Mouse (Mus musculus) stomach, embryonic 14.5 days (tissue): Measurements from ENCODE around the gene Asphd2. TPM values are rescaled to one million over a fixed set of nuclear protein-coding genes. Genes with fewer than 3 reads are reported as not detected.

ENCODE experiments used
- ATAC-seq: fragments of 200-750 bp; cut with Nextera tagmentation; 2 replicates; pipeline ENCODE4 v1.8.0; 2017; ENCODE audit warnings: low read depth, moderate TSS enrichment; ENCODE audit not compliant: insufficient number of reproducible peaks, insufficient read depth, low FRiP score
- H3K27ac ChIP-seq: fragments of 300-500 bp; sonication (generic); 2 replicates; pipeline ENCODE4 v1.5.1; 2014; ENCODE audit warnings: mild to moderate bottlenecking, low read length, moderate library complexity, mixed read lengths
- H3K27me3 ChIP-seq: fragments of 300-500 bp; sonication (generic); 2 replicates; pipeline ENCODE4 v1.6.1; 2014; ENCODE audit warnings: low read length, control low read depth, mixed read lengths; ENCODE audit not compliant: control insufficient read depth, insufficient read depth
- H3K36me3 ChIP-seq: fragments of 300-500 bp; sonication (generic); 2 replicates; pipeline ENCODE4 v1.6.1; 2014; ENCODE audit warnings: mild to moderate bottlenecking, control low read depth, low read length, moderate library complexity, mixed read lengths; ENCODE audit not compliant: control insufficient read depth, insufficient read depth
- H3K4me1 ChIP-seq: fragments of 300-500 bp; sonication (generic); 2 replicates; pipeline ENCODE4 v1.6.1; 2014; ENCODE audit warnings: low read length, control low read depth, mixed read lengths; ENCODE audit not compliant: control insufficient read depth, insufficient read depth
- H3K4me2 ChIP-seq: fragments of 300-500 bp; sonication (generic); replicated peaks from 2 replicates; pipeline ENCODE4 v1.6.1; 2014; ENCODE audit warnings: low read depth, low read length, control low read depth
- H3K4me3 ChIP-seq: fragments of 300-500 bp; sonication (generic); 2 replicates; pipeline ENCODE4 v1.5.1; 2014; ENCODE audit warnings: low read depth, low read length, control low read depth
- H3K9ac ChIP-seq: fragments of 300-500 bp; sonication (generic); replicated peaks from 2 replicates; pipeline ENCODE4 v1.6.1; 2014; ENCODE audit warnings: low read depth, mild to moderate bottlenecking, control low read depth, low read length, moderate library complexity, mixed read lengths
- H3K9me3 ChIP-seq: fragments of 300-500 bp; sonication (generic); 2 replicates; pipeline ENCODE4 v1.6.1; 2016; ENCODE audit warnings: low read depth, low read length, control low read depth; ENCODE audit not compliant: control insufficient read depth
- WGBS: fragments of 180-500 bp; shearing (Covaris S2); extraction: QIAGEN DNeasy Blood & Tissue Kit; methylation state at CpG from one replicate; pipeline ENCODE4 v1.1.7; 2014; 5-methylcytosine and 5-hydroxymethylcytosine counted together
- polyA plus RNA-seq: library from polyadenylated mRNA; unstranded; fragments of >200 nt; fragmentation: Nextera tagmentation; extraction: Ambion mirVana; gene quantifications from 2 replicates; pipeline ENCODE4 v1.2.1, GENCODE M21; 2014

The Asphd2 gene
- polyA plus RNA-seq, 1 experiment from 2014 or later, result 7.5 TPM

- Histone ChIP-seq H3K4me3 (peak within 1 kb of the TSS; percentile 73), H3K4me1 (peaks cover 13% of the 10 kb centered on the region), H3K27ac (0 out of 2 replicates have a peak within 1 kb of the TSS, but pooled peaks have one; percentile 10), H3K36me3 (peaks cover 15% of the 10 kb centered on the region), H3K4me2 (peak within 1 kb of the TSS; percentile 73), H3K9me3 (no peaks in the 10 kb centered on the region), H3K9ac (peak within 1 kb of the TSS; percentile 74), H3K27me3 (no peaks in the 10 kb centered on the region)
- WGBS, result 2% methylated on average over 55 of the region's 64 CpGs
- ATAC-seq, result peak; percentile 64; the same call in 1 of the 2 replicates
Observed at GRCm38 (mm10) chr5:112342463-112343204, 52.0 kb downstream of the Asphd2 start, which contains the start of the genes Srrd and Hps4. TSS of gene Srrd (minus strand) at chr5:112343040. TSS of gene Hps4 (plus strand) at chr5:112343083.

- no peak for ATAC-seq
- Histone ChIP-seq H3K27ac (no peak overlapping the region), H3K4me1 (peaks cover 13% of the 10 kb centered on the region), H3K27me3 (no peaks in the 10 kb centered on the region), H3K4me2 (no peak overlapping the region), H3K4me3 (no peak overlapping the region), H3K9me3 (no peaks in the 10 kb centered on the region), H3K9ac (no peak overlapping the region), H3K36me3 (peaks cover 49% of the 10 kb centered on the region)
- WGBS, result 71% methylated on average over 7 of the region's 7 CpGs
Observed at GRCm38 (mm10) chr5:112339215-112339614, 55.5 kb downstream of the Asphd2 start.

- no peak overlapping the region for H3K27ac ChIP-seq
- H3K9me3 ChIP-seq, result no peaks in the 10 kb centered on the region
- ATAC-seq, result no peak
- peaks cover under 1% of the 10 kb centered on the region; the same call in 1 of the 2 replicates for H3K4me1 ChIP-seq
- no peak overlapping the region for H3K4me2 ChIP-seq
- WGBS, result 91% methylated on average over 22 of the region's 22 CpGs
- H3K36me3 ChIP-seq, result peaks cover 69% of the 10 kb centered on the region
- H3K9ac ChIP-seq, result no peak overlapping the region
- no peaks in the 10 kb centered on the region for H3K27me3 ChIP-seq
- H3K4me3 ChIP-seq, result no peak overlapping the region
Observed at GRCm38 (mm10) chr5:112337004-112337403, 57.7 kb downstream of the Asphd2 start.

- 0 out of 2 replicates have a peak, but pooled peaks have one; percentile 15 for ATAC-seq
- no peaks in the 10 kb centered on the region for H3K27me3 ChIP-seq
- no peak overlapping the region for H3K9ac ChIP-seq
- no peak overlapping the region for H3K4me3 ChIP-seq
- H3K4me1 ChIP-seq, result no peaks in the 10 kb centered on the region
- no peak overlapping the region for H3K27ac ChIP-seq
- H3K4me2 ChIP-seq, result no peak overlapping the region
- peaks cover 85% of the 10 kb centered on the region for H3K36me3 ChIP-seq
- no peaks in the 10 kb centered on the region for H3K9me3 ChIP-seq
- WGBS, result 26% methylated on average over 2 of the region's 2 CpGs
Observed at GRCm38 (mm10) chr5:112335473-112335872, 59.2 kb downstream of the Asphd2 start.

Other genes with a start within 250 kb of the Asphd2 start
- gene Cryba4, start 142.3 kb downstream of the Asphd2 start, polyA plus RNA-seq, result 2.6 and 2.7 TPM in 2 replicates
- 2.2 and 3.1 TPM in 2 replicates for gene Crybb1, start 139.1 kb downstream of the Asphd2 start, polyA plus RNA-seq
- gene Tpst2, start 118.2 kb downstream of the Asphd2 start, polyA plus RNA-seq, result 35.3 and 38.4 TPM in 2 replicates
- 16.6 and 21.5 TPM in 2 replicates for gene Tfip11, start 68.5 kb downstream of the Asphd2 start, polyA plus RNA-seq
- gene Srrd, start 51.8 kb downstream of the Asphd2 start, polyA plus RNA-seq, result 43.5 and 47.6 TPM in 2 replicates
- 30.9 and 35.0 TPM in 2 replicates for gene Hps4, start 51.8 kb downstream of the Asphd2 start, polyA plus RNA-seq
- gene Gm6583, start 38.8 kb downstream of the Asphd2 start, polyA plus RNA-seq, result 0.32 and 0.42 TPM in 2 replicates
- gene Gm6588, start 54.6 kb upstream of the Asphd2 start, polyA plus RNA-seq, result not detected in 2 replicates
- 2.3 and 2.6 TPM in 2 replicates for gene Sez6l, start 182.3 kb upstream of the Asphd2 start, polyA plus RNA-seq